ENCODE assay signal across 24 mouse cellular contexts in the genomic region with DNA sequence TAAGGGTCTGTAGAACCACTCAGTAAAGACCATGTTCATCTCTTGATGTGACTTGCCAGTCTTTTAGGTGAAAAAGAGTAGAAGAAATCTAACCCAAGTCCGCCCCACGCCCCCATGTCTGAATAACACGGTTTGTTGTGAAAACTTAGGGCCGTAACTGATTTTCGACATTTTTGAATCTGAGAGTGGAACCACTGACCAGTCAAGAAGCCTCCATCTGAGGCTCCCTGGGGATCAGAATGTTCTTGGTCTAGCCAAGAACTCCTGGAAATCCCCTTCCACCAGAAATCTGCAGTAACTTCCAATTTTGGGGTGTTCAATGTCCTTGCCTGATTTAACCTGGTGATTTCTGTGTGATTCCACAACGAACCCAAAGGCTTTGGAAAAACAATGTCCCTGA.
A peak's percentile ranks its signal among the peaks of the same experiment; 100 is the strongest.
DNase-seq lines count a peak whose midpoint lies in the region; ATAC-seq and TF ChIP-seq lines count a peak whose summit lies in the region.
"Had no signal": no experiment of that assay in that cellular context is flagged by ENCODE, and none has a peak within 500 bp of the region (broad histone marks: within the 10 kb centered on the region; RNA-seq: fewer than 3 reads in every experiment).

No protein-coding gene starts in this region.

- H3K4me3 ChIP-seq in gastrocnemius, adult 2 months: no peak overlapping the region
- H3K4me3 ChIP-seq in lung, postnatal 0 days (ENCODE audit: low read depth, low read length): no peak overlapping the region
- H3K4me3 ChIP-seq: heart, embryonic 13.5 days; hindbrain, embryonic 10.5 days; hindbrain, embryonic 13.5 days; intestine, embryonic 15.5 days had no signal

- no peaks in the 10 kb centered on the region for H3K36me3 ChIP-seq in lung, postnatal 0 days (ENCODE audit: insufficient read depth, low read length)
- H3K36me3 ChIP-seq: heart, embryonic 13.5 days; hindbrain, embryonic 10.5 days; hindbrain, embryonic 13.5 days; intestine, embryonic 15.5 days had no signal

- H3K9ac ChIP-seq in lung, postnatal 0 days (replicated peaks; ENCODE audit: low read depth): no peak overlapping the region
- H3K9ac ChIP-seq: forebrain, postnatal 0 days; heart, embryonic 13.5 days; hindbrain, embryonic 13.5 days; intestine, embryonic 15.5 days had no signal

- H3K27ac ChIP-seq in gastrocnemius, adult 2 months: peak overlapping the region; percentile 46
- no peak overlapping the region for H3K27ac ChIP-seq in lung, postnatal 0 days (ENCODE audit: low read length)
- H3K27ac ChIP-seq: heart, embryonic 13.5 days; hindbrain, embryonic 10.5 days; hindbrain, embryonic 13.5 days; intestine, embryonic 15.5 days had no signal

- WGBS in lung, postnatal 0 days: 88% methylated on average over 6 of the region's 6 CpGs

- TF ChIP-seq EP300 in lung, postnatal 0 days (IDR thresholded peaks at IDR 0.05): no peak

- H3K9me3 ChIP-seq in lung, postnatal 0 days (ENCODE audit: low read length): no peaks in the 10 kb centered on the region
- H3K9me3 ChIP-seq: heart, embryonic 13.5 days; hindbrain, embryonic 10.5 days; hindbrain, embryonic 13.5 days; intestine, embryonic 15.5 days had no signal

- H3K27me3 ChIP-seq in lung, postnatal 0 days (replicated peaks; ENCODE audit: insufficient read depth, low read length): no peaks in the 10 kb centered on the region
- H3K27me3 ChIP-seq: heart, embryonic 13.5 days; hindbrain, embryonic 13.5 days; intestine, embryonic 15.5 days had no signal

- H3K4me2 ChIP-seq in lung, postnatal 0 days (replicated peaks; ENCODE audit: low read depth, low read length): no peak overlapping the region
- H3K4me2 ChIP-seq: heart, embryonic 13.5 days; hindbrain, embryonic 13.5 days; intestine, embryonic 15.5 days had no signal

- H3K4me1 ChIP-seq in lung, postnatal 0 days (ENCODE audit: insufficient read depth, low read depth, low read length): no peaks in the 10 kb centered on the region

- no peak for TF ChIP-seq CTCF in gastrocnemius, adult 2 months (IDR thresholded peaks at IDR 0.05)
- TF ChIP-seq CTCF in lung, postnatal 0 days (IDR thresholded peaks at IDR 0.05): no peak

- peak; percentile 10 for DNase-seq in gastrocnemius, adult 2 months
- DNase-seq in gastrocnemius, postnatal 25 days: no peak
- peak; percentile 30 for DNase-seq in heart, adult 8-10 months (ENCODE audit: low spot score)
- no peak for DNase-seq in heart, postnatal 36 days
- DNase-seq in NIH3T3 (ENCODE audit: low read depth): peak; percentile 44
- DNase-seq in lung, postnatal 0 days (ENCODE audit: low spot score): no peak
- no peak for DNase-seq in left cerebral cortex, adult 18-20 months (ENCODE audit: low spot score in 2 of 2)
- DNase-seq: adrenal gland, adult 8-10 months; adrenal gland, postnatal 25 days; B cell, adult 2 months; cerebellum, adult 18-20 months; cerebellum, adult 9-10 months; cerebellum, postnatal 14 days; forebrain, postnatal 0 days; gastrocnemius, postnatal 36 days; kidney, adult 11 months; kidney, adult 8-10 months had no signal

- intact Hi-C loops in gastrocnemius, adult 2 months (cut with DNase I): loop anchor here (5.0 kb wide), 1 partner anchor 62 kb away; no protein-coding TSS in a partner anchor
- intact Hi-C loops in heart, postnatal 36 days (cut with DNase I): no loop called here

- ATAC-seq in lung, postnatal 0 days: no peak
- ATAC-seq: activated CD4-positive, CD25-positive, alpha-beta regulatory T cell, adult 4 months; forebrain, embryonic 14.5 days; forebrain, postnatal 0 days; hindbrain, embryonic 16.5 days; intestine, embryonic 15.5 days had no signal

Comparison
In these comparisons a context has a peak if more than half of its experiments do, and no peak if none do; other contexts are left out.
1. DNase-seq: peak in gastrocnemius, adult 2 months (single experiment), heart, adult 8-10 months (single experiment) and NIH3T3 (single experiment); none in gastrocnemius, postnatal 25 days (single experiment), heart, postnatal 36 days (0 of 2), lung, postnatal 0 days (single experiment) and left cerebral cortex, adult 18-20 months (0 of 2).